Mouse (Mus musculus): ENCODE measurements around the gene Cops9. TPM values are rescaled to one million over a fixed set of nuclear protein-coding genes. Genes with fewer than 3 reads are reported as not detected.

Cops9 gene
- polyA plus RNA-seq, 1 experiment from 2014 or later = 390 TPM

DNA sequence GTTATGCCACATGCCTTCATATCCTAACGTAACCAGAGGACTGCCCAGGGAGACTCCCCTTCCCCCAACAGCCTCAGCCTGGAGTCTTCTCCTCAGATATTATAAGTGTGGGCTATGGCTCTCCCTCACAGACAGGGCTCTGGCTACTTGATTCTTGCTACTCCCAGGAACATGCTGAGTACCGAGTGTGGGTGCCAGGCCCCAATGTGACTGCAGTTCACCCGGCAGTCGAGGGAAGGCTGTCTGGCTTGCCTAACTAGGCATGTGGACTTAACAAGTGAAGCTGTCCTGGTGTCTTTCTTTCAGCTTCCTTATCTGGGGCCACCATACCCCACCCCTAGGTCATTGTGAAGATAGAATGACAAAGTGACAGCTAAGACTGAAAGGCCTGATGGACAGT lies 1.9 kb upstream of the Cops9 start:
- Histone ChIP-seq H3K4me3 (replicated peaks) (no peak overlapping the region), H3K9me3 (no peaks in the 10 kb centered on the region), H3K36me3 (replicated peaks) (peaks cover 8% of the 10 kb centered on the region), H3K27me3 (peaks cover 9% of the 10 kb centered on the region), H3K27ac (no peak overlapping the region), H3K4me2 (no peak overlapping the region), H3K9ac (no peak overlapping the region), H3K4me1 (peaks cover 25% of the 10 kb centered on the region)
- WGBS = 77% methylated on average over 4 of the region's 4 CpGs
- ATAC-seq (ENCODE audit: low FRiP score) = no peak

DNA sequence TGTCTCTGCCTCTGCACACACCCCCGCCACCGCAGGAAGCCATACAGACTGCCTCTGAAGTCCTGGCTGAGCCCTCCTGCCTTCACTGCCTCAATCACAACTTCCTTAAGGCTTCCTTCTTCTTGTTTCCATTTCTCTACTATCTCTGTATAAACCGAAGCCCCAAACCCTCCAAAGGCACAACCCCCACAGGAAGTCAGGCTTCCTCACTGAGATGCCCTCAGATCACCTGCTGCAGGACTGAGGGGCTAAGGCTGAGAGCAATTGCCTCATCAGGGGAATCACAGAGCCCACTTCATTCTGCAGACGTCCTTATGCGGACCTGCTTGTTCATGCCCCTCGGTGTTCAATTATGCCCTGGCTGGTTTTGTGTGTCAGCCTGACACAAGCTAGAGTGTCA lies 1.4 kb downstream of the Cops9 start:
- H3K27me3 ChIP-seq = no peaks in the 10 kb centered on the region
- H3K4me1 ChIP-seq = peaks cover 16% of the 10 kb centered on the region
- H3K27ac ChIP-seq = no peak overlapping the region
- no peaks in the 10 kb centered on the region for H3K9me3 ChIP-seq
- H3K36me3 ChIP-seq (replicated peaks) = peaks cover 40% of the 10 kb centered on the region
- ATAC-seq (ENCODE audit: low FRiP score) = no peak
- 95% methylated on average over 6 of the region's 6 CpGs for WGBS
- H3K9ac ChIP-seq = no peak overlapping the region
- peak overlapping the region; percentile 99 for H3K4me2 ChIP-seq
- peak overlapping the region; percentile 91; the same call in 1 of the 2 replicates for H3K4me3 ChIP-seq (replicated peaks)

DNA sequence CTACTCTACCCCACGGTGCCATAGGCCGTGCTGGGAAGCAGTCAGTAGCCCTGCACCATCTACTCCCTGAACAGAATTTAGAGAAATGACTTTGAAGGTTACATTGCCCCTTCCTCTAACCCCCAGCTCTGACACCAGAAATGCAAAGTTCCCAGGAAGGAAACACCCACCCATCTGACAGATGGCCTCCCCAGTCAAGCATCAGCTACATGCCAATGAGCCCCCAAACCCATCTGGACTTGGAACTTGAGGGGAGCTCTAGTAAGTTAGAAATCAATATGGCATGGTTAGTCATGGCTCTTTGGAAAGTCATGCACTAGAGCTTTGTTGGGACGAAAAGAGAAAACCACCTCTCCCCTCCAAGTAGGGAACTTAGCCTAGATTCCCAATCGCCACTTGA lies 3.0 kb downstream of the Cops9 start:
- Histone ChIP-seq H3K4me2 (no peak overlapping the region), H3K27me3 (no peaks in the 10 kb centered on the region), H3K27ac (no peak overlapping the region), H3K36me3 (replicated peaks) (peaks cover 44% of the 10 kb centered on the region), H3K9me3 (no peaks in the 10 kb centered on the region), H3K4me1 (peaks cover 24% of the 10 kb centered on the region), H3K9ac (no peak overlapping the region), H3K4me3 (replicated peaks) (no peak overlapping the region)
- 97% methylated on average over 4 of the region's 4 CpGs for WGBS
- ATAC-seq (ENCODE audit: low FRiP score) = no peak

DNA sequence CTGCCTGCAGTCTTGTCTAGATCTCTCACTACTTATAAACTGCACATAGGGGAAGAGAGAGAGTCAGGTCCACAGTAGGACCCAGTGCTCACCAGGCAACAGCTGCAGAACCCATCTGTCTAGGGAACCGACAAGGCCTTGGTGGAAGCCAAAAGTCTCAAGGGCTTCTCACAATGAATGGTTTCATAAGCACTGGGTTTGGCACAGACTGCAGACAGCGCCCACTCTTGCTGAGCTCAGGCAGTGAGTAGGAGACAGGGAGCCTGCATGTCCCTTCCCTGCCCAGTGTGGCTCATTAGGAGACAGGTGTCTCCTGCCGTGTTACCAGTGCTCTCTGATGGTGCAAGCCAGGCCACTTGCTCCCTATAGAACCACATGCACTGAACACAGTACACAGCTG lies 3.6 kb downstream of the Cops9 start:
- Histone ChIP-seq H3K27me3 (no peaks in the 10 kb centered on the region), H3K4me1 (peaks cover 24% of the 10 kb centered on the region), H3K4me3 (replicated peaks) (no peak overlapping the region), H3K36me3 (replicated peaks) (peaks cover 44% of the 10 kb centered on the region), H3K4me2 (no peak overlapping the region), H3K9ac (no peak overlapping the region), H3K27ac (no peak overlapping the region), H3K9me3 (no peaks in the 10 kb centered on the region)
- ATAC-seq (ENCODE audit: low FRiP score) = no peak
- WGBS = 88% methylated on average over 3 of the region's 3 CpGs

DNA sequence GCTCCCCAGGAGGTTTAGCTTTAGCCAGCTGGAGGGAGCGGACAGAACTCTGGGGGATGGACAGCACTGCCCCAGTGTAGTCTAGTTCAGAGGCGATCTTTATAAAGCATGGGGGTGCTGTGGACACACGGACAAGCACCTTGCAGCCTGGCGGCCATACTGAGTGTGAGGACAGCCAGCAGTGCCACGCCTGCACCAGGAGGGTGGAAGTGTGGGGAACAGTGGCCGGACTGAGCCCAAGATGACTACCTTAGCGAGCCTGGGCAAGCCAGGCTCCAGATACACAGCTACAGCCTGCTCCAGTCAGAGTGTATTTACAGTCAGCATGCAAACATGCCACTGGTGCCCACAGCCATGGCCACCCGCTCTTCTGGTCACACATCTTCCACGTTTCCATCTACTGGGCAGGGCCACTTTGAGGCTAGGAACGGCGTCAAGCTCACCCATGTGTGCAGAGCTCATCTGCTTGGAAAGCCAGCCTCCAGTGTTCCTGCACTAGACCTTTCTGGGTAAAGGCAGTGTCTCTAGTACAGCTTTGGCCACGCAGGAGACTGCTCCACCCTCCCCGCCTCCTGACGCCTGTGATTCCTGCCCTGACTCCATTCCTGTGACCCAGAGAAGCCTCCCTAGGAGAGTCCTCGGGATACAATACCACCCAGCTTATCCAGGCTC lies 4.1 kb downstream of the Cops9 start:
- H3K36me3 ChIP-seq (replicated peaks) = peaks cover 44% of the 10 kb centered on the region
- no peak overlapping the region for H3K9ac ChIP-seq
- WGBS = 92% methylated on average over 15 of the region's 15 CpGs
- H3K4me1 ChIP-seq = peaks cover 24% of the 10 kb centered on the region
- no peaks in the 10 kb centered on the region for H3K9me3 ChIP-seq
- H3K27ac ChIP-seq = no peak overlapping the region
- no peak overlapping the region for H3K4me3 ChIP-seq (replicated peaks)
- ATAC-seq (ENCODE audit: low FRiP score) = no peak
- H3K27me3 ChIP-seq = no peaks in the 10 kb centered on the region
- no peak overlapping the region for H3K4me2 ChIP-seq

DNA sequence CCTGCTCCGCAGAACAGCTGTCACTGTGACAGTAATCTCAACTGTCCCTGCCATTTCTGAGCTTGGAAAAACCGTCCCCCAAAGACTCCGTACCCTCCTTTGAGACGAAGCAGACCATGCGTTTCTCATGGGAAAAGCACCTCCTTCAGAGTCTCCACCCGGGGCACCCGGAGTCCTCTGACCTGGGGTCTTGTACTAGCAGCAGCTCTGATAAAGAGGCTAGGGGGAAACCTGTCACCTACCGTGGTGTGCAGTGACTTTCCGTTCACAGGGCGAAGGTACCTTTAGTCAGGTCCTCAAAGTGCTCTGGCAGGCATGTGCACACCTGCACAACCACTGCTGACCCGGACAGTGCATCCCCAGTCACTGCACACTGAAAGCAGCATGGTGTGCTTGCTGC lies 5.1 kb downstream of the Cops9 start:
- 95% methylated on average over 11 of the region's 11 CpGs for WGBS
- Histone ChIP-seq H3K36me3 (replicated peaks) (peaks cover 44% of the 10 kb centered on the region), H3K4me1 (peaks cover 20% of the 10 kb centered on the region), H3K4me2 (no peak overlapping the region), H3K9me3 (no peaks in the 10 kb centered on the region), H3K4me3 (replicated peaks) (no peak overlapping the region), H3K27me3 (no peaks in the 10 kb centered on the region), H3K9ac (no peak overlapping the region), H3K27ac (no peak overlapping the region)
- no peak for ATAC-seq (ENCODE audit: low FRiP score)

DNA sequence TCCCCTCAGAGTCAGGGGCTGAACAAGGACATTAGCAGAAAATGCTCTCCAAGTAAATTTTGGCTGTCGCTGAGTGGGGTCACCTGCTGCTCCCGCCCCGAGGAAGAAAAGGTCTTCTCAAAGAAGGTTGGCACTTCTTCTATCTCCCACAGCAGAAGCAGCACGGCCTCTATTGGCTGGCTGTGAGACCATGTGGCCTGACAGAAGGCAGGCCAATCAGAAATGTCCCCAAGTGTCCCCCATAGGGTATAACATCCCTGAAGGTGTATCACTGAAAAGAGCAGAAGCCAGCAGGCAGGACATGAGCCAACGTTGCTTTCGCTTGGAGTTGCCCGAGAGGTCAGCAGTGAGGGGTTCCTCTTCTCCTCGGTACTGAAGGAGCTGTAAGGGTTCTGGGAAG lies 5.8 kb downstream of the Cops9 start:
- H3K27ac ChIP-seq = no peak overlapping the region

DNA sequence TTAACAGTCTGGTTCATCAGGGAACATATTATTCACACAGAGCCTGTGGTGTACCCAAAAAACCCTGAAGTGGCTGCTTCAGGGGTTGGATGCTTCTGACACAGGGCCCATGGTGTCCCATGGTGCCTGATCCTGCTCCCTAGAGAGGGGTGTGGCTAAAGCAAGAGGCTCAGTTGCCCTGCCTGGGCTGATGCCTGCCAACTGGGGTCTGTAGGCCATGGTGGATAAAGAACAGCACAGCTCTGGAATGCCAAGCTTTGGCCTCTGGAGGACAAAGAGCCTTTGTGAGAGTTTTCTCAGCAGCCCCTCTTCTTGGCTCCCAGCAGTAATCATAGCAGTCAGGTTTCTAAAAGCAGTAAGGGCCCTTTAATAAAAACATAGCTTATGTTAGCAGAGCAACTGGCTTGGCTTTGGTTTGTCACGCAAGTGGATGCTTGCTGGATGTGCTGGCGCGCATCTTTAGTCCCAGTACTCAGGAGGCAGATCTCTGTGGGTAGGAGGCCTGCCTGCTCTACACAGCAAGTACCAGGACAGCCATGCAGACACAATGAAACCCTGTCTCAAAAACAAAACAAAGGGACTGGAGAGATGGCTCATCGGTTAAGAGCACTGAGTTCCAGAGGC lies 6.7 kb downstream of the Cops9 start:
- WGBS = 59% methylated on average over 4 of the region's 4 CpGs
- Histone ChIP-seq H3K27ac (peak overlapping the region; percentile 19; the same call in 1 of the 2 replicates), H3K9me3 (no peaks in the 10 kb centered on the region), H3K9ac (no peak overlapping the region), H3K4me2 (no peak overlapping the region), H3K27me3 (peaks cover 2% of the 10 kb centered on the region; the same call in 1 of the 2 replicates), H3K4me3 (replicated peaks) (no peak overlapping the region), H3K4me1 (peaks cover 9% of the 10 kb centered on the region), H3K36me3 (replicated peaks) (peaks cover 44% of the 10 kb centered on the region)
- ATAC-seq (ENCODE audit: low FRiP score) = no peak

More for the DNA sequence above, 5.8 kb downstream of the Cops9 start:
- peaks cover 18% of the 10 kb centered on the region for H3K4me1 ChIP-seq
- ATAC-seq (ENCODE audit: low FRiP score) = no peak
- H3K4me2 ChIP-seq = no peak overlapping the region
- no peak overlapping the region for H3K4me3 ChIP-seq (replicated peaks)
- 84% methylated on average over 8 of the region's 8 CpGs for whole genome bisulfite sequencing
- H3K9ac ChIP-seq = no peak overlapping the region
- H3K27me3 ChIP-seq = no peaks in the 10 kb centered on the region
- no peaks in the 10 kb centered on the region for H3K9me3 ChIP-seq
- peaks cover 44% of the 10 kb centered on the region for H3K36me3 ChIP-seq (replicated peaks)

DNA sequence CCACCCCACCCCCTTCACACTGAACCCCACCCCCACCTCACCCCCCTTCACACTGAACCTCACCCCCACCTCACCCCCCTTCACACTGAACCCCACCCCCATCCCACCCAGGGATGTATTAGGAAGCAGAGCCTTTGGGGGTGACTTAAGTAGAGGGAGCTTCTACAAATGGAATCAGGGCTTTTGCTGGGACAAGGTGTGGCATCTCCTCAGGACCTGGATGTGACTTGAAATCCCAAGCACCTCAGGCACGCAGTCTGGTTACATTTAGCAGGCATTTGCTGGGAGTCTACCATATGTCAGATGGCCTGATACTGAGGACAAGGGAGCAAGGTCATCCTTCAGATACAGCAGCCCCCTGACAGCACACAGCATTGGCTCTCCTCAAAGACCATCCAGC lies 7.2 kb downstream of the Cops9 start:
- Histone ChIP-seq H3K4me1 (peaks cover 7% of the 10 kb centered on the region), H3K36me3 (replicated peaks) (peaks cover 44% of the 10 kb centered on the region), H3K27me3 (peaks cover 3% of the 10 kb centered on the region; the same call in 1 of the 2 replicates), H3K4me2 (no peak overlapping the region), H3K9ac (no peak overlapping the region), H3K27ac (peak overlapping the region; percentile 19; the same call in 1 of the 2 replicates), H3K9me3 (no peaks in the 10 kb centered on the region), H3K4me3 (replicated peaks) (no peak overlapping the region)
- 72% methylated on average over 1 of the region's 1 CpGs for WGBS
- no peak for ATAC-seq (ENCODE audit: low FRiP score)

DNA sequence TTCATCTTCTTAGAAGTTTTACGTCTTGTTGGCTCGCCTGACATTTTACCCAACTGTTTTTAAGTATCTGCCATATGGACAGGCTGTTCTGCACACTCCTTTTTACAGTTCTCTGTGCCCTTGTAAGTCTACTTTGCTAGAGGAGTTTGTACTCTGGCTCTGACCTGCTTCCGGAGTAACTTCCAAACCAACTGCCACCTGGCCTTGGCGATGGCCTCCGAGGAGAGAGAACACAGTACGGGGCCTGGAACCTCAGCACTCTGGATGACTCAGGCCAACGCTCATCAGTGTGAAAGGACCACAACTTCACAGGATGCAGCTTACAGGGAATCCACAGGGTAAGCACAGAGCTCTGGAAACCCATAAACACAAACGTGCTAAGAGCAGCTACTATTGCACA lies 8.1 kb downstream of the Cops9 start:
- Histone ChIP-seq H3K9ac (no peak overlapping the region), H3K27ac (no peak overlapping the region), H3K9me3 (no peaks in the 10 kb centered on the region), H3K36me3 (replicated peaks) (peaks cover 37% of the 10 kb centered on the region), H3K27me3 (peaks cover 3% of the 10 kb centered on the region; the same call in 1 of the 2 replicates), H3K4me2 (no peak overlapping the region), H3K4me1 (peaks cover 7% of the 10 kb centered on the region), H3K4me3 (replicated peaks) (no peak overlapping the region)
- 90% methylated on average over 8 of the region's 8 CpGs for WGBS
- no peak for ATAC-seq (ENCODE audit: low FRiP score)

DNA sequence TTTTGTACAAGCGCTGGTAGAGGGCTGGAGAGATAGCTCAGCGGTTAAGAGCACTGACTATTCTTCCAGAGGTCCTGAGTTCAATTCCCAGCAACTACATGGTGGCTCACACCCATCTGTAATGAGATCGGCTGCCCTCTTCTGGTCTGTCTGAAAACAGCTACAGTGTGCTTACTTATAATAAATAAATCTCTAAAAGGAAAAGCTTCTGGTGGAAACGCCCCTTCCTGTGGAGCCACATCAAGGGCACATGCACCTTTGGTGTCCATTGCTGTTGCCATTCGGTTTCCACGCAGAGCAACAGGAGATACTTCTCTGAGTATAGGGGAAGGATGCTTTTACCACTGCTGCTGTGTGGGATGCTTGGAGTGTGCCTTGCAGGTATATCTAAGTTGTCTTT lies 8.8 kb downstream of the Cops9 start:
- no peak overlapping the region for H3K4me3 ChIP-seq (replicated peaks)
- no peak overlapping the region for H3K27ac ChIP-seq
- ATAC-seq (ENCODE audit: low FRiP score) = no peak
- H3K9ac ChIP-seq = no peak overlapping the region
- H3K4me2 ChIP-seq = no peak overlapping the region
- H3K36me3 ChIP-seq (replicated peaks) = peaks cover 29% of the 10 kb centered on the region
- peaks cover 7% of the 10 kb centered on the region for H3K4me1 ChIP-seq
- peaks cover 3% of the 10 kb centered on the region; the same call in 1 of the 2 replicates for H3K27me3 ChIP-seq
- no peaks in the 10 kb centered on the region for H3K9me3 ChIP-seq
- WGBS = 77% methylated on average over 6 of the region's 6 CpGs

DNA sequence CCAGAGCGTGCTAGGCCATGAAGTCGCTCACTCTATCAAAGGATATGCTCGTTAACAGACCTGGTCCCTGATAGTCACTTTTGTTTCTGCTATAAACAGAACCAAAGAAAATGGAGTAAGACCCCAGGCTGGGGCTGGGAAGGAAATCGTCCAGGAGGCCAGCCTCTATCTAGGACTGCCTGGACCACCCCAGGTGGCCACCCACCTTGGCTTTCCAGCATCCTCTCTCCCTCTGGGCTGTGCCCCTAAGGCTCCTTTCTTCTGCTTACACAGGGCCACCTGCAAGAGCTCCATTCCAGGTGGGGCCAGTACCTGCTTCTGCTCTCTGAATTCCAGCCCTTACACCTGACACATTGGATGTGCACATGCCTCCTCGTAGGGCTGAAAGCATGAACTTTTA lies 9.6 kb downstream of the Cops9 start:
- Histone ChIP-seq H3K4me3 (replicated peaks) (no peak overlapping the region), H3K4me2 (no peak overlapping the region), H3K9ac (no peak overlapping the region), H3K4me1 (peaks cover 7% of the 10 kb centered on the region), H3K27ac (no peak overlapping the region), H3K9me3 (no peaks in the 10 kb centered on the region), H3K27me3 (peaks cover 3% of the 10 kb centered on the region; the same call in 1 of the 2 replicates), H3K36me3 (replicated peaks) (peaks cover 21% of the 10 kb centered on the region)
- WGBS = 61% methylated on average over 5 of the region's 5 CpGs
- ATAC-seq (ENCODE audit: low FRiP score) = no peak

DNA sequence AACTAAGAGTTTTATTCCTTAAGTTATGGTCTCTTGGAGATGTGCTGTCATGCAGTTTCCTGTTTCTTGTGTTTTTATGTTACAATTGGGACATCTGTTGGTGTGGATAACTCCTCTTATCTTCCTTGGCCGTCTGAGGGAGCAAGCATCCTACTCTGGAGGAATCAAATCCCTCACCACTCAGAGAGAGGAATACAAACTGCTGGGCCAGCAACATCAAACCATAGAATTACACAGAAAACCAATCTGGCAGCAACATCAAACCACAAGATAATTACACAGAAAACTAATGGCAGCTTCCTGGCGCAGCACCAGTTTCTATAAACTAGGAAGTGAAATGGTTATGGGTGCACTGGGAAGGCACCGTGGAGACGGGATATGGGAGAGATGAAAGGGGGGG lies 13.6 kb downstream of the Cops9 start:
- no peak overlapping the region for H3K9ac ChIP-seq
- no peaks in the 10 kb centered on the region for H3K36me3 ChIP-seq (replicated peaks)
- no peak overlapping the region for H3K27ac ChIP-seq
- peaks cover 3% of the 10 kb centered on the region; the same call in 1 of the 2 replicates for H3K27me3 ChIP-seq
- 87% methylated on average over 4 of the region's 4 CpGs for WGBS
- H3K4me3 ChIP-seq (replicated peaks) = no peak overlapping the region
- H3K4me1 ChIP-seq = no peaks in the 10 kb centered on the region
- no peaks in the 10 kb centered on the region for H3K9me3 ChIP-seq
- no peak for ATAC-seq (ENCODE audit: low FRiP score)
- H3K4me2 ChIP-seq = no peak overlapping the region
